Mouse (Mus musculus) kidney, embryonic 16.5 days (tissue): ENCODE results near the gene Clpb. TPM values are rescaled to one million over a fixed set of nuclear protein-coding genes. Genes with fewer than 3 reads are reported as not detected.

Experiments used
- ATAC-seq: fragments of 200-750 bp; cut with Nextera tagmentation; 2 replicates; pipeline ENCODE4 v1.8.0; 2017; ENCODE audit warnings: moderate TSS enrichment; ENCODE audit not compliant: low FRiP score, low TSS enrichment
- H3K27ac ChIP-seq: fragments of 300-500 bp; sonication (generic); 2 replicates; pipeline ENCODE4 v1.5.1; 2014; ENCODE audit warnings: low read length
- H3K27me3 ChIP-seq: fragments of 300-500 bp; sonication (generic); 2 replicates; pipeline ENCODE4 v1.6.1; 2014; ENCODE audit warnings: low read length, control low read depth, mixed read lengths; ENCODE audit not compliant: insufficient read depth
- H3K36me3 ChIP-seq: fragments of 300-500 bp; sonication (generic); 2 replicates; pipeline ENCODE4 v1.6.1; 2014; ENCODE audit warnings: low read length, control low read depth, mixed read lengths; ENCODE audit not compliant: insufficient read depth
- H3K4me1 ChIP-seq: fragments of 300-500 bp; sonication (generic); 2 replicates; pipeline ENCODE4 v1.6.1; 2014; ENCODE audit warnings: low read length, control low read depth, mixed read lengths; ENCODE audit not compliant: insufficient read depth
- H3K4me2 ChIP-seq: fragments of 300-500 bp; sonication (generic); replicated peaks from 2 replicates; pipeline ENCODE4 v1.6.1; 2014; ENCODE audit warnings: low read depth, low read length
- H3K4me3 ChIP-seq: fragments of 300-500 bp; sonication (generic); 2 replicates; pipeline ENCODE4 v1.5.1; 2014; ENCODE audit warnings: mild to moderate bottlenecking, low read length
- H3K9ac ChIP-seq: fragments of 300-500 bp; sonication (generic); replicated peaks from 2 replicates; pipeline ENCODE4 v1.6.1; 2014; ENCODE audit warnings: low read length
- H3K9me3 ChIP-seq: fragments of 300-500 bp; sonication (generic); 2 replicates; pipeline ENCODE4 v1.6.1; 2016; ENCODE audit warnings: low read length, control low read depth
- WGBS: fragments of 180-500 bp; shearing (Covaris S2); extraction: QIAGEN DNeasy Blood & Tissue Kit; methylation state at CpG from one replicate; pipeline ENCODE4 v1.1.7; 2014; 5-methylcytosine and 5-hydroxymethylcytosine counted together
- polyA plus RNA-seq: library from polyadenylated mRNA; unstranded; fragments of >200 nt; fragmentation: Nextera tagmentation; extraction: Ambion mirVana; gene quantifications from 2 replicates; pipeline ENCODE4 v1.2.1, GENCODE M21; 2015

Clpb gene
- polyA plus RNA-seq, 1 experiment from 2014 or later: 69.0 TPM

DNA sequence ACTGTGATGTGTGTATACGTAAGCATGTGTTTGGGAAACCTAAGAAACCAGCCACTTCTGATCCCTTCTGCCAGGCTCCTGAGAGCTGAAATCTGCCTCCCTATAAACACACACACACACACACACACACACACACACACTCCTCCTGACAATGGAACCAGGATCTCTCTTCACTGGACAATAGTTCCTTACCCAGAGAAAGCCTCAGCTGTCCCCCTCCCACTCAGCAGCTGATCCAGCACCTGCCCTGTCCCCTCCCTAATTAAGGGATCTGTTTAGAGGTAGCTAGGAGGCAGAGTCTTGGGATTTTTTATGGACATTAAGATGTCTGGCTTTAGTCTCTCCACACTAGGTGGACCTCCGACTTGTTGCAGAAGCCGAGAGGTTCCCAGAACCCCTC lies 171.5 kb downstream of the Clpb start:
- Histone ChIP-seq H3K36me3 (peaks cover 42% of the 10 kb centered on the region), H3K4me2 (peak overlapping the region; percentile 73), H3K9ac (peak overlapping the region; percentile 36; the same call in 1 of the 2 replicates), H3K27ac (no peak overlapping the region), H3K27me3 (no peaks in the 10 kb centered on the region), H3K4me1 (peaks cover 28% of the 10 kb centered on the region), H3K9me3 (no peaks in the 10 kb centered on the region), H3K4me3 (peak overlapping the region; percentile 88; the same call in 1 of the 2 replicates)
- 62% methylated on average over 3 of the region's 3 CpGs for whole genome bisulfite sequencing
- no peak for ATAC-seq

DNA sequence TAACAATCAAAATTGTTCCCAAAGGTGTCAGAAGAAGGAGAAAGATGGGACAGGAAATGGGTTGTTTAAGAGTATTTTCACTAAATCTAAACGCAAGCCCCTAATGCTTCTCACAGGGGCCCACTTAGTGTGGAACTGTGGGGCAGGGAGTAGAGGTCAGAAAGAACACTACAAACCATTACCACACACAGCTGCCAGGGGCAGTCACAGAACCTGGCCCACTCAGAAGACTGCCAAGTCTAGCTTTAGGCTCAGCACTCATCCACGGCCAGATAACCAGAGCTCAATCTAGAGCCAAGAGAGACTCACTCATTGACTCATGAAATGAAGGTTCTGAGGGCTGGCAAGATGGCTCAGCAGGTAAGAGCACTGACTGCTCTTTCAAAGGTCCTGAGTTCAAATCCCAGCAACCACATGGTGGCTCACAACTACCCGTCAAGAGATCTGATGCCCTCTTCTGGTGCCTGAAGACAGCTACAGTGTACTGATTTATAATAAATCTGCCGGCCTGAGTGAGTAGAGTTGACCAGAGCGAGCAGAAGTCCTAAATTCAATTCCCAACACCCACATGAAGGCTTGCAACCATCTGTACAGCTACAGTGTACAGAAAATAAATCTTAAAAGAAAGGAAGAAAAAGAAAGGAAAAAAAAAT lies 172.2 kb downstream of the Clpb start:
- H3K27ac ChIP-seq: peak overlapping the region; percentile 98
- H3K9ac ChIP-seq: peak overlapping the region; percentile 98
- H3K9me3 ChIP-seq: no peaks in the 10 kb centered on the region
- H3K4me3 ChIP-seq: peak overlapping the region; percentile 88
- peaks cover 28% of the 10 kb centered on the region for H3K4me1 ChIP-seq
- peaks cover 35% of the 10 kb centered on the region for H3K36me3 ChIP-seq
- H3K4me2 ChIP-seq: peak overlapping the region; percentile 73
- H3K27me3 ChIP-seq: no peaks in the 10 kb centered on the region
- WGBS: 27% methylated on average over 5 of the region's 5 CpGs
- no peak for ATAC-seq

DNA sequence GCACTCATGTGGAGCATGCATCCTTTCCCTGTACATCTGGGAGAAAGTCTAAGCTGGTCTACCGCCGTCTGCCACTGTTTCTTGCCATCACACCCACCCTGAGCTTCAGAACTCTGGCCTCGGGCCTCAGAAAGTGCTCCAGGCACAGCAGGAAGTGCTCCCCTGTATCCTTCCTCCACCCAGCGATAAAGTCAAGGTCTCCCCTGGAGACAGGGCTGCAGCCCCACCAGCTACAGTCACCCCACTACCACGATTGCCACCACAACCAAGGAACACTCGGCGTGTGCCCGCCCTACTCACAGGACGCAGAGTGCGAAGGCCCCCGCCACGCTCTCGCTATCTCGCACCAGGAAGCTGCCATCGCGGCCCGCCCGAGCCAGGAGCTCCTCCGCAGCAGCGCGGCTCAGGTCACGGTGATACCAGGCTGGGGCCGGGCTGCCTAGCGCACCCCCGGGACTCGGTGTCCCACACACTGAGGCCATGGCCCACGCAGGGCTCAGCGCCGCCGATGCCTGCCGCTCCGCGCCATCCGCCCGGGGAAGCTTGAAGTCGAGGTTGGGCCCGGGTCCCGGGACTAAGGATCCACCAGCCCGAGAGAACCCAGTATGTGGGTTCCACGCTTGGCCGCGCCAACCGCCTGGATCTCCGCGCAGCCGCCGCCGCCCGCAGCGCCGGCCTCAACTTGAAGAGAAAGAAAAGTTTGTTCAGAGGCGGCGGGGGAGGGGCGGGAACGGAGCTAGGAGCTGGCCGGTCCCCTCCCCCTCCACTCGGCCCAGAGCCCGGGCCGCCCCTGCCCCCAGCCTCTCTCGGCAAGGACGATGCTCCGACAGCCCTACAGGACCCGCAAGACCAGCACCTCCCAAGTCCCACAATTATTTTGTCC lies 173.1 kb downstream of the Clpb start:
- peak overlapping the region; percentile 73 for H3K4me2 ChIP-seq
- H3K4me3 ChIP-seq: peak overlapping the region; percentile 88
- H3K4me1 ChIP-seq: peaks cover 28% of the 10 kb centered on the region
- peak; percentile 60; the same call in 1 of the 2 replicates for ATAC-seq
- no peaks in the 10 kb centered on the region for H3K27me3 ChIP-seq
- peak overlapping the region; percentile 98 for H3K27ac ChIP-seq
- peaks cover 26% of the 10 kb centered on the region for H3K36me3 ChIP-seq
- H3K9me3 ChIP-seq: no peaks in the 10 kb centered on the region
- WGBS: under 1% methylated on average over 63 of the region's 63 CpGs
- peak overlapping the region; percentile 98 for H3K9ac ChIP-seq

DNA sequence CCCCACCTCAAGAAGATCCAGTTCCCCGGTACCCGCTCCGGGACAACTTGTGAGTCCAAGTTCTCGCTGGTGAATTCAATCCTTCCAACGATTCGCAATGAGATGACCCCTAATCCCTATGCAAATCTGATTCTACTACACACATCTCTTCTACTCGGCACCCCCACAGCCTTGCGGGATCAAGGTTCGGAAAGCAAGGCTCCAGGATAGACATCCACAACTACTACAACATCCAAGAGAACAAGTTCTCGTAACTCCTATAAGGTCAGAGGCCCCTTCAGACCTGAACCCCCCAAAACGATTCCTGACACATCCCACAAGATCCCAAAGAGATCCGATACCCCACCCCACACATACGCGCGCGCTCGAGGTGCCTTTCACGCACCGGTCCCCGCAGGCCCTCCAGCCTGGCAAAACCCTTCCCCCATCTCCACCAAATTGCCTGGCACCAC lies 173.7 kb downstream of the Clpb start:
- H3K4me3 ChIP-seq: peak overlapping the region; percentile 88
- H3K9ac ChIP-seq: peak overlapping the region; percentile 98
- no peaks in the 10 kb centered on the region for H3K27me3 ChIP-seq
- H3K4me1 ChIP-seq: peaks cover 28% of the 10 kb centered on the region
- H3K9me3 ChIP-seq: no peaks in the 10 kb centered on the region
- under 1% methylated on average over 20 of the region's 20 CpGs for WGBS
- peak overlapping the region; percentile 98 for H3K27ac ChIP-seq
- ATAC-seq: peak; percentile 1; the same call in 1 of the 2 replicates
- peaks cover 20% of the 10 kb centered on the region for H3K36me3 ChIP-seq
- peak overlapping the region; percentile 73 for H3K4me2 ChIP-seq

DNA sequence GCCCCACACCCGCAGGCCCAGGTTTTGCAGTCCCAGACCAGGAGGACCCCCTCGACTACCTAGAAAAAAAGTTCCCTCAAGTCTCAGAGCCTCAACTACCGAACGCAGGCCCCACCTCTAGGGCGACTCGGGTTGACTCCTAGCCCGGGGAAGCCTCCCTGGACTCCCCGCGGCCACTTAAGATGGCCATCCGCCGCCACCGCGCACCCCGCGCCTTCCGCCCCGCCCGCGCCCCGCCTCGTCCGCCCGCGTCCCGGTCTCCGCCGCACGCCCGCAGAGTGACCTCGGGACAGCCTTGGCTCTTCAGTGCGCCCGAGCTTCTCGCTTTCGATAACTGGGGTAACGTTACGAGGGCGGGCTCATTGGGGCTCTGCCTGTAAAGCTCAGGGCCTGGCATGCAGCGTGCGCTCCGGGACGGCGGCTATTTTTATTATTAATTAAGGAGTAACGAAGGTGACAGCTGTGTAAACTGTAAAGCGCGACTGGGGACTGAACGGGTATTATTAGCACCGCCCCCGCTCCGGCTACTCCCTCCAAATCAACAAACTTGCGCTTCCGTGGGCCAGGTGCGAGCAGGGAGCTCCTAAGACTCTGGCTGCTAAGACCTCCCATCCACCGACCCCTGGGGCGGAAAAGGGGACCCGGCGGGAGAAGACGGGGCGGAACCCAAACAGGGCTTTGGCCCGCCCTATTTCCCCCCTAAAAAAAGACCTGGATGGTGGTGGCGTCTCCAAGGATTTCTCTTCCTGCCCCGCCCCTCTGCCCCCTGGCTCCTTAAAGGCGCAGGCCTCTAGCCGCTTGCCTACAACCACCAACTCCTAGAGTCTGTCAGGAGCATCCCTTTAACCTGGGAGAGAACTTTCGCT lies 174.4 kb downstream of the Clpb start, which contains the start of gene Inppl1:
Inppl1 (minus strand) TSS at position 624 of the 866 bp plus-strand sequence.
- WGBS: under 1% methylated on average over 64 of the region's 64 CpGs

DNA sequence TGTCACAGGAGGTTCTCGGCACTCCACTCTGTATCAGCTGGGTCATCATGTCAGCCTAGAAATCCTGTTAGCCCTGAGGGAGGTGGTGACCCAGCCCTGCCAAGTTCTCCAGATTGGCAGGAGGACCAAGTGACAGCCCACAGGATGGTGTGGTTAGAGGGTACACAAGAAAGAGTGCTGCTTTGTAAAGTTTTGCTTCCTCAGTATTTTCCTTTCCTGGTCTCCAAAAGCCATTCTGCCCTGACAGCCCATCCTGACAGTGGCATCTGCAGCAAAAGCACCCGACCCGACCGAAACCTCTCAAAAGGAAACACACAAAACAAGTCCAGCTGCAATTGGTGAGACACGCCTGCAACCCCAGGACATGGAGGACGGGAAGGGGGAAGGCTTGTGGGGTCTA lies 180.8 kb downstream of the Clpb start:
- WGBS: 63% methylated on average over 6 of the region's 6 CpGs
- H3K27ac ChIP-seq: no peak overlapping the region
- no peak overlapping the region for H3K4me2 ChIP-seq
- peaks cover under 1% of the 10 kb centered on the region; the same call in 1 of the 2 replicates for H3K4me1 ChIP-seq
- H3K27me3 ChIP-seq: no peaks in the 10 kb centered on the region
- no peak overlapping the region for H3K9ac ChIP-seq
- H3K9me3 ChIP-seq: no peaks in the 10 kb centered on the region
- no peaks in the 10 kb centered on the region for H3K36me3 ChIP-seq
- ATAC-seq: no peak
- no peak overlapping the region for H3K4me3 ChIP-seq

More for the DNA sequence above, 174.4 kb downstream of the Clpb start, which contains the start of gene Inppl1:
- peak within 1 kb of the TSS; percentile 98 for H3K27ac ChIP-seq
- peak within 1 kb of the TSS; percentile 88 for H3K4me3 ChIP-seq
- H3K27me3 ChIP-seq: no peaks in the 10 kb centered on the region
- peak within 1 kb of the TSS; percentile 73 for H3K4me2 ChIP-seq
- H3K36me3 ChIP-seq: peaks cover 13% of the 10 kb centered on the region
- H3K9ac ChIP-seq: peak within 1 kb of the TSS; percentile 98
- H3K4me1 ChIP-seq: peaks cover 28% of the 10 kb centered on the region
- ATAC-seq: peak; percentile 93
- no peaks in the 10 kb centered on the region for H3K9me3 ChIP-seq

Other genes with a start within 250 kb of the Clpb start
- gene Pde2a, start 241.9 kb upstream of the Clpb start, polyA plus RNA-seq: 31.6 and 46.5 TPM in 2 replicates
- gene Art2b, start 78.0 kb upstream of the Clpb start, polyA plus RNA-seq: not detected in 2 replicates
- 0.19 and 0.75 TPM in 2 replicates for gene Phox2a, start 154.7 kb downstream of the Clpb start, polyA plus RNA-seq
- gene Inppl1, start 174.6 kb downstream of the Clpb start, polyA plus RNA-seq: 44.2 and 55.6 TPM in 2 replicates
- 1.3 and 1.9 TPM in 2 replicates for gene Folr2, start 193.6 kb downstream of the Clpb start, polyA plus RNA-seq
- gene Anapc15, start 200.1 kb downstream of the Clpb start, polyA plus RNA-seq: 76.3 and 77.8 TPM in 2 replicates
- 82.5 and 98.0 TPM in 2 replicates for gene Folr1, start 207.2 kb downstream of the Clpb start, polyA plus RNA-seq
- 174 and 183 TPM in 2 replicates for gene Lamtor1, start 242.3 kb downstream of the Clpb start, polyA plus RNA-seq
- 0.33 and 0.59 TPM in 2 replicates for gene Tomt, start 242.7 kb downstream of the Clpb start, polyA plus RNA-seq